12 mouse cellular contexts compared by ENCODE assay signal in the genomic region with DNA sequence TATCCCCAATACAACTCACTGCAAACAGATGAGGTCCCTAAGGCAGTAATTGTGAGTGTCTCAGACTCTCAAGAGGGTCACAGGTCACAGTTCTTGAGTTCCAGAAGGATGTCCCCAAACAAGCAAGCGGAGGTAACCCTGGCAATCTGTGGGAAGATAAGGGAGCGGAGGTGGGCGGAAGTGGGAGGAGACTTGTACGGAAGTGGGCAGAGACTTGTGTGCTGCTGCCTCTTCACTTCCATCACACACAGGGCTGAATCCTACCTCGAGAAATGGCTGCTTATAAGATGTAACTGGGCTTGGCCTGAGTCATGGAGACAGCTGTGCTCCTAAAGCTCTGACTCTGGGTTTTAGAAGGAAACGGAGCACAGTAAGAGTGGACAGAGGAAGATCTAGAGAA. TPM values are rescaled to one million over a fixed set of nuclear protein-coding genes. Genes with fewer than 3 reads are reported as not detected.
A peak's percentile ranks its signal among the peaks of the same experiment; 100 is the strongest.
DNase-seq lines count a peak whose midpoint lies in the region; TF ChIP-seq lines count a peak whose summit lies in the region.
"Had no signal": no experiment of that assay in that cellular context is flagged by ENCODE, and none has a peak within 500 bp of the region (broad histone marks: within the 10 kb centered on the region; RNA-seq: fewer than 3 reads in every experiment).

No protein-coding gene starts in this region.

- TF ChIP-seq POLR2A in lung, adult 2 months (IDR thresholded peaks at IDR 0.05; ENCODE audit: borderline replicate concordance, extremely low read depth, low read depth, low read length) = no peak

- H3K4me1 ChIP-seq in lung, adult 2 months (ENCODE audit: control insufficient read depth, insufficient read depth, low read length) = no peaks in the 10 kb centered on the region
- H3K4me1 ChIP-seq in limb, embryonic 10.5 days = no peaks in the 10 kb centered on the region
- H3K4me1 ChIP-seq: intestine, embryonic 15.5 days; neural tube, embryonic 15.5 days had no signal

- DNase-seq in lung, postnatal 36 days = peak; percentile 15
- no peak for DNase-seq in lung, adult 2 months
- DNase-seq in MEL-GATA-1-ER (ENCODE audit: extremely low read depth, low read depth) = peak; percentile 14
- peak; percentile 19 for DNase-seq in limb, embryonic 10.5 days (ENCODE audit: low spot score)
- DNase-seq in thymus, postnatal 25 days = peak; percentile 34
- no peak for DNase-seq in cerebellum, adult 11 months
- no peak for DNase-seq in gastrocnemius, postnatal 14 days
- DNase-seq: heart, postnatal 10 days; kidney, postnatal 25 days; lung, embryonic 14.5 days had no signal

- no peaks in the 10 kb centered on the region for H3K36me3 ChIP-seq in limb, embryonic 10.5 days
- H3K36me3 ChIP-seq: intestine, embryonic 15.5 days; neural tube, embryonic 15.5 days had no signal

- no peaks in the 10 kb centered on the region for H3K9me3 ChIP-seq in limb, embryonic 10.5 days (replicated peaks)
- H3K9me3 ChIP-seq: intestine, embryonic 15.5 days; neural tube, embryonic 15.5 days had no signal

- no peak overlapping the region for H3K4me3 ChIP-seq in lung, adult 2 months (replicated peaks; ENCODE audit: extremely low read depth, low read depth, low read length)
- H3K4me3 ChIP-seq in limb, embryonic 10.5 days = no peak overlapping the region
- H3K4me3 ChIP-seq: intestine, embryonic 15.5 days; neural tube, embryonic 15.5 days had no signal

- intact Hi-C loops in gastrocnemius, postnatal 14 days (cut with DNase I; ENCODE audit: low total_unique reads) = no loop called here

- WGBS in lung, adult 2 months = 34% methylated on average over 6 of the region's 6 CpGs
- WGBS in limb, embryonic 10.5 days = 78% methylated on average over 6 of the region's 6 CpGs

- H3K27me3 ChIP-seq in limb, embryonic 10.5 days (ENCODE audit: low read depth, poor library complexity, severe bottlenecking) = no peaks in the 10 kb centered on the region
- H3K27me3 ChIP-seq: intestine, embryonic 15.5 days; neural tube, embryonic 15.5 days had no signal

- no peak overlapping the region for H3K27ac ChIP-seq in limb, embryonic 10.5 days
- H3K27ac ChIP-seq: intestine, embryonic 15.5 days; neural tube, embryonic 15.5 days had no signal

- TF ChIP-seq CTCF in lung, adult 2 months (IDR thresholded peaks at IDR 0.05; ENCODE audit: insufficient read depth, low read length) = no peak

RNA-seq across cellular contexts. Expression of a gene that starts 22.4 kb away (rescaled TPM):
- polyA plus RNA-seq in lung, adult 2 months (2012; rRNA removed) = 4.3 TPM in 2 replicates
- 0.11 and 0.31 TPM in 2 replicates for polyA plus RNA-seq in limb, embryonic 10.5 days (2016; fragmentation: Nextera tagmentation; extraction: Ambion mirVana)
- total RNA-seq in gastrocnemius, postnatal 14 days (2021) = 1 to 10 TPM; 1.2 to 1.4 TPM

Comparison
In these comparisons a context has a peak if more than half of its experiments do, and no peak if none do; other contexts are left out.
1. DNase-seq: peak in lung, postnatal 36 days (single experiment), MEL-GATA-1-ER (single experiment), limb, embryonic 10.5 days (single experiment) and thymus, postnatal 25 days (single experiment); none in lung, adult 2 months (single experiment), cerebellum, adult 11 months (single experiment) and gastrocnemius, postnatal 14 days (single experiment).